Mouse (Mus musculus) heart, postnatal 36 days (tissue): ENCODE measurements around the gene Moxd1. TPM values are rescaled to one million over a fixed set of nuclear protein-coding genes. Genes with fewer than 3 reads are reported as not detected.

Experiments used
- total RNA-seq, 2 experiments: library from RNA; stranded (reverse); gene quantifications; 2 replicates each; pipeline ENCODE4 v1.2.3; 2021

Gene Moxd1
- total RNA-seq, 2 experiments from 2014 or later = 0.11 to 0.30 TPM

Other genes starting within 250 kb of the Moxd1 start
- gene Taar6, start 237.9 kb upstream of the Moxd1 start, total RNA-seq = not detected
- gene Taar7a, start 230.0 kb upstream of the Moxd1 start, total RNA-seq = not detected
- gene Taar7b, start 223.6 kb upstream of the Moxd1 start, total RNA-seq = not detected
- gene Taar7d, start 196.3 kb upstream of the Moxd1 start, total RNA-seq = not detected
- gene Taar7e, start 185.9 kb upstream of the Moxd1 start, total RNA-seq = not detected
- gene Taar7f, start 174.0 kb upstream of the Moxd1 start, total RNA-seq = not detected
- gene Taar8a, start 147.0 kb upstream of the Moxd1 start, total RNA-seq = not detected
- gene Taar8b, start 131.2 kb upstream of the Moxd1 start, total RNA-seq = not detected
- gene Taar8c, start 121.6 kb upstream of the Moxd1 start, total RNA-seq = not detected
- not detected for gene Taar9, start 114.0 kb upstream of the Moxd1 start, total RNA-seq
- 10 to 100 TPM; 41.6 to 46.6 TPM for gene Stx7, start 74.2 kb upstream of the Moxd1 start, total RNA-seq